Mouse (Mus musculus) olfactory bulb, adult 2 months (tissue): ENCODE measurements around the gene Tmprss3.

Source experiments
- CTCF ChIP-seq: fragments of 200-500 bp; IDR thresholded peaks from 2 replicates; pipeline ENCODE4 v1.5.1; 2012; ENCODE audit warnings: low read depth, mild to moderate bottlenecking, low read length, moderate library complexity; ENCODE audit not compliant: insufficient read depth
- POLR2A ChIP-seq: fragments of 200-500 bp; IDR thresholded peaks from 2 replicates; pipeline ENCODE4 v1.6.1; 2012; ENCODE audit warnings: mild to moderate bottlenecking, low read depth, low read length, moderate library complexity; ENCODE audit not compliant: insufficient read depth

- no peak for TF ChIP-seq CTCF
- no peak for TF ChIP-seq POLR2A
Observed at GRCm38 (mm10) chr17:31193360-31193759, 5.4 kb downstream of the Tmprss3 start.
